Comparison of ENCODE assay signal across 8 mouse cellular contexts in genomic region chr5:137720558-137721164, GRCm38 (mm10). TPM values are rescaled to one million over a fixed set of nuclear protein-coding genes. Genes with fewer than 3 reads are reported as not detected.
DNase-seq lines count a peak whose midpoint lies in the region; ATAC-seq lines count a peak whose summit lies in the region.
"Not testable (repeated sequence)": the region's sequence is repeated elsewhere in the genome, so short reads cannot be mapped to it uniquely, and the experiment has no call there.

No protein-coding gene starts in this region.

- H3K27ac ChIP-seq in ES-E14 (ENCODE audit: insufficient read depth, low read depth, low read length, poor library complexity, severe bottlenecking); embryonic facial prominence, embryonic 13.5 days; heart, embryonic 14.5 days (replicated peaks in 1 of 2; ENCODE audit: control insufficient read depth in 1 of 2, insufficient read depth in 1 of 2, low read depth in 2 of 2, low read length in 2 of 2); limb, embryonic 10.5 days; lung, embryonic 15.5 days; neural tube, embryonic 15.5 days (replicated peaks): not testable (repeated sequence)
- H3K27ac ChIP-seq in intestine, embryonic 15.5 days, result 0 out of 2 replicates have a peak overlapping the region, but pooled peaks have one; percentile 27

- H3K4me2 ChIP-seq in embryonic facial prominence, embryonic 13.5 days, result peak overlapping the region; percentile 52
- H3K4me2 ChIP-seq in heart, embryonic 14.5 days (ENCODE audit: low read length), result peak overlapping the region; percentile 50
- H3K4me2 ChIP-seq in intestine, embryonic 15.5 days (replicated peaks), result peak overlapping the region; percentile 59
- peak overlapping the region; percentile 46 for H3K4me2 ChIP-seq in lung, embryonic 15.5 days
- H3K4me2 ChIP-seq in neural tube, embryonic 15.5 days, result peak overlapping the region; percentile 41

- H3K9ac ChIP-seq in ES-E14 (ENCODE audit: insufficient read depth, low read depth, low read length, poor library complexity, severe bottlenecking); embryonic facial prominence, embryonic 13.5 days; heart, embryonic 14.5 days (ENCODE audit: low read length); intestine, embryonic 15.5 days; lung, embryonic 15.5 days; neural tube, embryonic 15.5 days (replicated peaks): not testable (repeated sequence)

- not testable (repeated sequence) for ATAC-seq in embryonic facial prominence, embryonic 13.5 days (ENCODE audit: insufficient number of reproducible peaks, insufficient read depth, low FRiP score, low TSS enrichment, low read depth); heart, embryonic 14.5 days (ENCODE audit: insufficient number of reproducible peaks, insufficient read depth, low FRiP score, low read depth); lung, embryonic 15.5 days (ENCODE audit: borderline replicate concordance, extremely low read depth, low FRiP score, low TSS enrichment); neural tube, embryonic 15.5 days (ENCODE audit: low FRiP score)
- ATAC-seq in intestine, embryonic 15.5 days, result peak; percentile 91

- not testable (repeated sequence) for DNase-seq in ES-E14 (ENCODE audit: low read depth, low spot score); limb, embryonic 10.5 days (ENCODE audit: low spot score)
- peak; percentile 79 for DNase-seq in thymus, postnatal 25 days

- not testable (repeated sequence) for H3K9me3 ChIP-seq in ES-E14 (ENCODE audit: control insufficient read depth, insufficient read depth, low read depth, low read length); embryonic facial prominence, embryonic 13.5 days; heart, embryonic 14.5 days (ENCODE audit: control insufficient read depth, low read length); intestine, embryonic 15.5 days; limb, embryonic 10.5 days (replicated peaks); lung, embryonic 15.5 days; neural tube, embryonic 15.5 days (replicated peaks)

- not testable (repeated sequence) for H3K27me3 ChIP-seq in embryonic facial prominence, embryonic 13.5 days; heart, embryonic 14.5 days (ENCODE audit: control insufficient read depth, insufficient read depth, low read length); intestine, embryonic 15.5 days (replicated peaks); limb, embryonic 10.5 days (ENCODE audit: low read depth, poor library complexity, severe bottlenecking); lung, embryonic 15.5 days; neural tube, embryonic 15.5 days (replicated peaks)

- in situ Hi-C loops in ES-E14 (cut with MboI; ENCODE audit: low sequenced_read_pairs in 2 of 2, unreplicated experiment in 2 of 2), result not testable (repeated sequence)

- not testable (repeated sequence) for H3K4me1 ChIP-seq in ES-E14 (ENCODE audit: control insufficient read depth in 2 of 2, insufficient read depth in 2 of 2, low read length in 2 of 2, poor library complexity in 1 of 2); embryonic facial prominence, embryonic 13.5 days; intestine, embryonic 15.5 days (replicated peaks); limb, embryonic 10.5 days; lung, embryonic 15.5 days; neural tube, embryonic 15.5 days
- peaks cover 12% of the 10 kb centered on the region in 2 experiments for H3K4me1 ChIP-seq in heart, embryonic 14.5 days (ENCODE audit: control insufficient read depth in 2 of 2, insufficient read depth in 2 of 2, low read length in 2 of 2)

- H3K4me3 ChIP-seq in ES-E14 (ENCODE audit: insufficient read depth in 1 of 2, low read depth in 1 of 2, low read length in 2 of 2, poor library complexity in 1 of 2, severe bottlenecking in 1 of 2), result 0 out of 4 replicates have a peak overlapping the region, but pooled peaks of 1 of the 2 experiments have one; percentile 30
- H3K4me3 ChIP-seq in embryonic facial prominence, embryonic 13.5 days; neural tube, embryonic 15.5 days (replicated peaks): not testable (repeated sequence)
- peak overlapping the region in 1 of 2 experiments; percentile 15; a peak in 2 of 4 replicates for H3K4me3 ChIP-seq in heart, embryonic 14.5 days (ENCODE audit: control insufficient read depth in 1 of 2, insufficient read depth in 1 of 2, low read depth in 1 of 2, low read length in 2 of 2)
- peak overlapping the region; percentile 17; the same call in 1 of the 2 replicates for H3K4me3 ChIP-seq in intestine, embryonic 15.5 days (replicated peaks)
- peak overlapping the region; percentile 26; the same call in 1 of the 2 replicates for H3K4me3 ChIP-seq in limb, embryonic 10.5 days
- peak overlapping the region; percentile 5; the same call in 1 of the 2 replicates for H3K4me3 ChIP-seq in lung, embryonic 15.5 days

- H3K36me3 ChIP-seq in ES-E14 (ENCODE audit: control insufficient read depth, insufficient read depth, low read length, poor library complexity, severe bottlenecking); embryonic facial prominence, embryonic 13.5 days; heart, embryonic 14.5 days (ENCODE audit: control insufficient read depth, insufficient read depth, low read length); intestine, embryonic 15.5 days; limb, embryonic 10.5 days; lung, embryonic 15.5 days; neural tube, embryonic 15.5 days: not testable (repeated sequence)

- WGBS in embryonic facial prominence, embryonic 13.5 days, result 13% methylated on average over 11 of the region's 16 CpGs
- WGBS in heart, embryonic 14.5 days, result 22% methylated on average over 9 of the region's 16 CpGs
- WGBS in intestine, embryonic 15.5 days, result 6% methylated on average over 11 of the region's 16 CpGs
- 21% methylated on average over 10 of the region's 16 CpGs for WGBS in limb, embryonic 10.5 days
- 2% methylated on average over 10 of the region's 16 CpGs for WGBS in lung, embryonic 15.5 days
- WGBS in neural tube, embryonic 15.5 days, result 29% methylated on average over 9 of the region's 16 CpGs

RNA-seq across cellular contexts. Expression of gene Nyap1, which starts 20.7 kb away (rescaled TPM):
- 5.9 and 7.4 TPM in 2 replicates for total RNA-seq in ES-E14 (2012; rRNA removed)
- 3.5 and 4.4 TPM in 2 replicates for polyA plus RNA-seq in embryonic facial prominence, embryonic 13.5 days (2015; fragmentation: Nextera tagmentation; extraction: Ambion mirVana)
- polyA plus RNA-seq in heart, embryonic 14.5 days (2014; fragmentation: Nextera tagmentation; extraction: Ambion mirVana), result 0.57 and 1.00 TPM in 2 replicates
- 2.3 and 2.8 TPM in 2 replicates for polyA plus RNA-seq in intestine, embryonic 15.5 days (2015; fragmentation: Nextera tagmentation; extraction: Ambion mirVana)
- 1.1 and 2.5 TPM in 2 replicates for polyA plus RNA-seq in limb, embryonic 10.5 days (2016; fragmentation: Nextera tagmentation; extraction: Ambion mirVana)
- polyA plus RNA-seq in lung, embryonic 15.5 days (2015; fragmentation: Nextera tagmentation; extraction: Ambion mirVana), result 1.6 and 1.8 TPM in 2 replicates
- 32.7 and 41.3 TPM in 2 replicates for polyA plus RNA-seq in neural tube, embryonic 15.5 days (2015; fragmentation: Nextera tagmentation; extraction: Ambion mirVana)

RNA-seq across cellular contexts. Expression of gene Tsc22d4, which starts 24.9 kb away (rescaled TPM):
- 15.9 and 21.6 TPM in 2 replicates for total RNA-seq in ES-E14 (2012; rRNA removed)
- 129 and 134 TPM in 2 replicates for polyA plus RNA-seq in embryonic facial prominence, embryonic 13.5 days (2015; fragmentation: Nextera tagmentation; extraction: Ambion mirVana)
- polyA plus RNA-seq in heart, embryonic 14.5 days (2014; fragmentation: Nextera tagmentation; extraction: Ambion mirVana), result 144 and 147 TPM in 2 replicates
- 117 and 118 TPM in 2 replicates for polyA plus RNA-seq in intestine, embryonic 15.5 days (2015; fragmentation: Nextera tagmentation; extraction: Ambion mirVana)
- polyA plus RNA-seq in limb, embryonic 10.5 days (2016; fragmentation: Nextera tagmentation; extraction: Ambion mirVana), result 78.1 and 99.5 TPM in 2 replicates
- 136 and 150 TPM in 2 replicates for polyA plus RNA-seq in lung, embryonic 15.5 days (2015; fragmentation: Nextera tagmentation; extraction: Ambion mirVana)
- 110 and 134 TPM in 2 replicates for polyA plus RNA-seq in neural tube, embryonic 15.5 days (2015; fragmentation: Nextera tagmentation; extraction: Ambion mirVana)

RNA-seq across cellular contexts. Expression of gene Agfg2, which starts 36.1 kb away (rescaled TPM):
- 12.3 and 12.5 TPM in 2 replicates for total RNA-seq in ES-E14 (2012; rRNA removed)
- polyA plus RNA-seq in embryonic facial prominence, embryonic 13.5 days (2015; fragmentation: Nextera tagmentation; extraction: Ambion mirVana), result 15.8 and 19.2 TPM in 2 replicates
- polyA plus RNA-seq in heart, embryonic 14.5 days (2014; fragmentation: Nextera tagmentation; extraction: Ambion mirVana), result 10.7 and 12.1 TPM in 2 replicates
- polyA plus RNA-seq in intestine, embryonic 15.5 days (2015; fragmentation: Nextera tagmentation; extraction: Ambion mirVana), result 19.5 and 20.8 TPM in 2 replicates
- polyA plus RNA-seq in limb, embryonic 10.5 days (2016; fragmentation: Nextera tagmentation; extraction: Ambion mirVana), result 18.6 and 22.9 TPM in 2 replicates
- 15.5 and 16.7 TPM in 2 replicates for polyA plus RNA-seq in lung, embryonic 15.5 days (2015; fragmentation: Nextera tagmentation; extraction: Ambion mirVana)
- polyA plus RNA-seq in neural tube, embryonic 15.5 days (2015; fragmentation: Nextera tagmentation; extraction: Ambion mirVana), result 20.5 and 21.6 TPM in 2 replicates

RNA-seq across cellular contexts. Expression of gene Ppp1r35, which starts 58.0 kb away (rescaled TPM):
- 27.6 and 34.5 TPM in 2 replicates for total RNA-seq in ES-E14 (2012; rRNA removed)
- polyA plus RNA-seq in embryonic facial prominence, embryonic 13.5 days (2015; fragmentation: Nextera tagmentation; extraction: Ambion mirVana), result 28.4 and 30.6 TPM in 2 replicates
- polyA plus RNA-seq in heart, embryonic 14.5 days (2014; fragmentation: Nextera tagmentation; extraction: Ambion mirVana), result 29.8 and 36.7 TPM in 2 replicates
- 22.3 and 22.7 TPM in 2 replicates for polyA plus RNA-seq in intestine, embryonic 15.5 days (2015; fragmentation: Nextera tagmentation; extraction: Ambion mirVana)
- 47.0 and 49.5 TPM in 2 replicates for polyA plus RNA-seq in limb, embryonic 10.5 days (2016; fragmentation: Nextera tagmentation; extraction: Ambion mirVana)
- 33.7 and 33.9 TPM in 2 replicates for polyA plus RNA-seq in lung, embryonic 15.5 days (2015; fragmentation: Nextera tagmentation; extraction: Ambion mirVana)
- polyA plus RNA-seq in neural tube, embryonic 15.5 days (2015; fragmentation: Nextera tagmentation; extraction: Ambion mirVana), result 38.2 and 42.3 TPM in 2 replicates
